Mouse (Mus musculus) stomach, embryonic 14.5 days (tissue): Measurements from ENCODE around the gene Tmem231. TPM values are rescaled to one million over a fixed set of nuclear protein-coding genes. Genes with fewer than 3 reads are reported as not detected.
"Not testable (repeated sequence)": the region's sequence is repeated elsewhere in the genome, so short reads cannot be mapped to it uniquely, and the experiment has no call there.

Experiments
- ATAC-seq: fragments of 200-750 bp; cut with Nextera tagmentation; 2 replicates; pipeline ENCODE4 v1.8.0; 2017; ENCODE audit warnings: low read depth, moderate TSS enrichment; ENCODE audit not compliant: insufficient number of reproducible peaks, insufficient read depth, low FRiP score
- H3K27ac ChIP-seq: fragments of 300-500 bp; sonication (generic); 2 replicates; pipeline ENCODE4 v1.5.1; 2014; ENCODE audit warnings: mild to moderate bottlenecking, low read length, moderate library complexity, mixed read lengths
- H3K27me3 ChIP-seq: fragments of 300-500 bp; sonication (generic); 2 replicates; pipeline ENCODE4 v1.6.1; 2014; ENCODE audit warnings: low read length, control low read depth, mixed read lengths; ENCODE audit not compliant: control insufficient read depth, insufficient read depth
- H3K36me3 ChIP-seq: fragments of 300-500 bp; sonication (generic); 2 replicates; pipeline ENCODE4 v1.6.1; 2014; ENCODE audit warnings: mild to moderate bottlenecking, control low read depth, low read length, moderate library complexity, mixed read lengths; ENCODE audit not compliant: control insufficient read depth, insufficient read depth
- H3K4me1 ChIP-seq: fragments of 300-500 bp; sonication (generic); 2 replicates; pipeline ENCODE4 v1.6.1; 2014; ENCODE audit warnings: low read length, control low read depth, mixed read lengths; ENCODE audit not compliant: control insufficient read depth, insufficient read depth
- H3K4me2 ChIP-seq: fragments of 300-500 bp; sonication (generic); replicated peaks from 2 replicates; pipeline ENCODE4 v1.6.1; 2014; ENCODE audit warnings: low read depth, low read length, control low read depth
- H3K4me3 ChIP-seq: fragments of 300-500 bp; sonication (generic); 2 replicates; pipeline ENCODE4 v1.5.1; 2014; ENCODE audit warnings: low read depth, low read length, control low read depth
- H3K9ac ChIP-seq: fragments of 300-500 bp; sonication (generic); replicated peaks from 2 replicates; pipeline ENCODE4 v1.6.1; 2014; ENCODE audit warnings: low read depth, mild to moderate bottlenecking, control low read depth, low read length, moderate library complexity, mixed read lengths
- H3K9me3 ChIP-seq: fragments of 300-500 bp; sonication (generic); 2 replicates; pipeline ENCODE4 v1.6.1; 2016; ENCODE audit warnings: low read depth, low read length, control low read depth; ENCODE audit not compliant: control insufficient read depth
- WGBS: fragments of 180-500 bp; shearing (Covaris S2); extraction: QIAGEN DNeasy Blood & Tissue Kit; methylation state at CpG from one replicate; pipeline ENCODE4 v1.1.7; 2014; 5-methylcytosine and 5-hydroxymethylcytosine counted together
- polyA plus RNA-seq: library from polyadenylated mRNA; unstranded; fragments of >200 nt; fragmentation: Nextera tagmentation; extraction: Ambion mirVana; gene quantifications from 2 replicates; pipeline ENCODE4 v1.2.1, GENCODE M21; 2014

Gene Tmem231
- polyA plus RNA-seq, 1 experiment from 2014 or later = 16.6 TPM

- under 1% methylated on average over 22 of the region's 23 CpGs for WGBS
- H3K4me2 ChIP-seq = peak overlapping the region; percentile 92
- peaks cover 28% of the 10 kb centered on the region for H3K36me3 ChIP-seq
- H3K9me3 ChIP-seq = no peaks in the 10 kb centered on the region
- H3K4me1 ChIP-seq = peaks cover 3% of the 10 kb centered on the region; the same call in 1 of the 2 replicates
- peak overlapping the region; percentile 56 for H3K9ac ChIP-seq
- ATAC-seq = no peak
- peak overlapping the region; percentile 35 for H3K27ac ChIP-seq
- H3K27me3 ChIP-seq = no peaks in the 10 kb centered on the region
- H3K4me3 ChIP-seq = peak overlapping the region; percentile 91
These were observed 7.4 kb upstream of the Tmem231 start for GRCm38 (mm10) chr8:111941101-111941454.

GRCm38 (mm10) chr8:111940171-111941100 is 6.8 kb upstream of the Tmem231 start, which contains the start of gene Gabarapl2:
Gabarapl2 (plus strand) TSS chr8:111940703.
- Histone ChIP-seq H3K4me2 (peak within 1 kb of the TSS; percentile 92), H3K9me3 (no peaks in the 10 kb centered on the region), H3K27ac (peak within 1 kb of the TSS; percentile 71), H3K9ac (peak within 1 kb of the TSS; percentile 56), H3K4me3 (peak within 1 kb of the TSS; percentile 91), H3K36me3 (peaks cover 23% of the 10 kb centered on the region; the same call in 1 of the 2 replicates), H3K27me3 (no peaks in the 10 kb centered on the region), H3K4me1 (peaks cover 3% of the 10 kb centered on the region; the same call in 1 of the 2 replicates)
- peak; percentile 98 for ATAC-seq
- WGBS = under 1% methylated on average over 63 of the region's 65 CpGs

- Histone ChIP-seq H3K9ac (no peak overlapping the region), H3K27ac (peak overlapping the region; percentile 71), H3K9me3 (no peaks in the 10 kb centered on the region), H3K4me3 (peak overlapping the region; percentile 91), H3K4me1 (peaks cover 3% of the 10 kb centered on the region; the same call in 1 of the 2 replicates), H3K27me3 (no peaks in the 10 kb centered on the region), H3K4me2 (peak overlapping the region; percentile 92), H3K36me3 (peaks cover 15% of the 10 kb centered on the region; the same call in 1 of the 2 replicates)
- WGBS = 4% methylated on average over 10 of the region's 10 CpGs
- ATAC-seq = peak; percentile 81
These were observed 5.9 kb upstream of the Tmem231 start for GRCm38 (mm10) chr8:111939516-111940142.

- not testable (repeated sequence) for H3K36me3 ChIP-seq, H3K27me3 ChIP-seq, ATAC-seq, H3K4me1 ChIP-seq, H3K9ac ChIP-seq, H3K27ac ChIP-seq, H3K9me3 ChIP-seq, H3K4me2 ChIP-seq, H3K4me3 ChIP-seq
- WGBS = 87% methylated on average over 8 of the region's 9 CpGs
These were observed 4.7 kb upstream of the Tmem231 start for GRCm38 (mm10) chr8:111938076-111938985.

GRCm38 (mm10) chr8:111937184-111937583 is 3.5 kb upstream of the Tmem231 start:
- Histone ChIP-seq H3K9me3 (no peaks in the 10 kb centered on the region), H3K27me3 (no peaks in the 10 kb centered on the region), H3K27ac (no peak overlapping the region), H3K4me1 (peaks cover 10% of the 10 kb centered on the region; the same call in 1 of the 2 replicates), H3K4me3 (no peak overlapping the region), H3K4me2 (no peak overlapping the region), H3K36me3 (peaks cover 3% of the 10 kb centered on the region; the same call in 1 of the 2 replicates), H3K9ac (no peak overlapping the region)
- no peak for ATAC-seq
- WGBS = 78% methylated on average over 3 of the region's 3 CpGs

- H3K36me3 ChIP-seq = no peaks in the 10 kb centered on the region
- ATAC-seq = no peak
- peaks cover 15% of the 10 kb centered on the region for H3K4me1 ChIP-seq
- no peaks in the 10 kb centered on the region for H3K27me3 ChIP-seq
- 89% methylated on average over 2 of the region's 2 CpGs for WGBS
- H3K4me2 ChIP-seq = no peak overlapping the region
- H3K4me3 ChIP-seq = no peak overlapping the region
- no peak overlapping the region for H3K27ac ChIP-seq
- no peak overlapping the region for H3K9ac ChIP-seq
- H3K9me3 ChIP-seq = no peaks in the 10 kb centered on the region
These were observed 520 bp upstream of the Tmem231 start for GRCm38 (mm10) chr8:111934201-111934600.

GRCm38 (mm10) chr8:111932580-111933336 is 923 bp downstream of the Tmem231 start:
- H3K27ac ChIP-seq = peak overlapping the region; percentile 64
- peaks cover 15% of the 10 kb centered on the region for H3K4me1 ChIP-seq
- H3K9me3 ChIP-seq = no peaks in the 10 kb centered on the region
- H3K4me2 ChIP-seq = peak overlapping the region; percentile 95
- WGBS = 26% methylated on average over 19 of the region's 19 CpGs
- ATAC-seq = peak; percentile 35; the same call in 1 of the 2 replicates
- H3K4me3 ChIP-seq = peak overlapping the region; percentile 68
- H3K36me3 ChIP-seq = no peaks in the 10 kb centered on the region
- peak overlapping the region; percentile 67; the same call in 1 of the 2 replicates for H3K9ac ChIP-seq
- H3K27me3 ChIP-seq = no peaks in the 10 kb centered on the region
